Mouse (Mus musculus) hindbrain, embryonic 14.5 days (tissue): Measurements from ENCODE around the gene Adgrv1. TPM values are rescaled to one million over a fixed set of nuclear protein-coding genes. Genes with fewer than 3 reads are reported as not detected.

ENCODE experiments used
- ATAC-seq: fragments of 200-750 bp; cut with Nextera tagmentation; 2 replicates; pipeline ENCODE4 v1.8.0; 2017; ENCODE audit warnings: moderate number of reproducible peaks, mild to moderate bottlenecking, moderate TSS enrichment, moderate library complexity; ENCODE audit not compliant: low FRiP score
- DNase-seq: peaks from one replicate; pipeline ENCODE4 v3.0.0-alpha.2; 2015; ENCODE audit warnings: low spot score
- H3K27ac ChIP-seq: fragments of 300-500 bp; sonication (generic); 2 replicates; pipeline ENCODE4 v1.5.1; 2014; ENCODE audit warnings: mild to moderate bottlenecking, moderate library complexity
- H3K27me3 ChIP-seq: fragments of 300-500 bp; sonication (generic); 2 replicates; pipeline ENCODE4 v1.6.1; 2014; ENCODE audit warnings: mild to moderate bottlenecking, low read length, mixed read lengths; ENCODE audit not compliant: control insufficient read depth, insufficient read depth
- H3K36me3 ChIP-seq: fragments of 300-500 bp; sonication (generic); replicated peaks from 2 replicates; pipeline ENCODE4 v1.6.1; 2014; ENCODE audit not compliant: control insufficient read depth, insufficient read depth
- H3K4me1 ChIP-seq: fragments of 300-500 bp; sonication (generic); replicated peaks from 2 replicates; pipeline ENCODE4 v1.6.1; 2014; ENCODE audit warnings: antibody characterized with exemption, low read length, mixed read lengths; ENCODE audit not compliant: control insufficient read depth, insufficient read depth
- H3K4me2 ChIP-seq: fragments of 300-500 bp; sonication (generic); replicated peaks from 2 replicates; pipeline ENCODE4 v1.6.1; 2014; ENCODE audit warnings: mild to moderate bottlenecking, moderate library complexity
- H3K4me3 ChIP-seq: fragments of 300-500 bp; sonication (generic); replicated peaks from 2 replicates; pipeline ENCODE4 v1.5.1; 2014; ENCODE audit warnings: mild to moderate bottlenecking, low read length
- H3K9ac ChIP-seq: fragments of 300-500 bp; sonication (generic); 2 replicates; pipeline ENCODE4 v1.6.1; 2014
- H3K9me3 ChIP-seq: fragments of 300-500 bp; sonication (generic); 2 replicates; pipeline ENCODE4 v1.6.1; 2016; ENCODE audit warnings: low read length; ENCODE audit not compliant: control insufficient read depth
- WGBS: fragments of 180-500 bp; shearing (Covaris S2); extraction: QIAGEN DNeasy Blood & Tissue Kit; methylation state at CpG from one replicate; pipeline ENCODE4 v1.1.7; 2014; 5-methylcytosine and 5-hydroxymethylcytosine counted together
- polyA plus RNA-seq: library from polyadenylated mRNA; unstranded; fragments of >200 nt; fragmentation: Nextera tagmentation; extraction: Ambion mirVana; gene quantifications from 2 replicates; pipeline ENCODE4 v1.2.1, GENCODE M21; 2014

Gene Adgrv1
- polyA plus RNA-seq, 1 experiment from 2014 or later: 13.2 TPM

- WGBS: 79% methylated on average over 7 of the region's 7 CpGs
- no peaks in the 10 kb centered on the region for H3K36me3 ChIP-seq
Measured at GRCm38 (mm10) chr13:81449198-81449597, 183.8 kb downstream of the Adgrv1 start.

GRCm38 (mm10) chr13:81441412-81441811 is 191.5 kb downstream of the Adgrv1 start:
- Histone ChIP-seq H3K9ac (no peak overlapping the region), H3K36me3 (no peaks in the 10 kb centered on the region), H3K27me3 (no peaks in the 10 kb centered on the region), H3K27ac (no peak overlapping the region), H3K9me3 (no peaks in the 10 kb centered on the region), H3K4me1 (no peaks in the 10 kb centered on the region), H3K4me2 (no peak overlapping the region), H3K4me3 (no peak overlapping the region)
- DNase-seq: no peak
- ATAC-seq: no peak
- 88% methylated on average over 3 of the region's 3 CpGs for WGBS

More at GRCm38 (mm10) chr13:81449198-81449597, 183.8 kb downstream of the Adgrv1 start:
- no peaks in the 10 kb centered on the region for H3K27me3 ChIP-seq
- no peak overlapping the region for H3K27ac ChIP-seq
- no peak for ATAC-seq
- DNase-seq: no peak
- no peak overlapping the region for H3K4me2 ChIP-seq
- no peak overlapping the region for H3K9ac ChIP-seq
- no peaks in the 10 kb centered on the region for H3K4me1 ChIP-seq
- H3K4me3 ChIP-seq: no peak overlapping the region
- no peaks in the 10 kb centered on the region for H3K9me3 ChIP-seq

- peak; percentile 66; the same call in 1 of the 2 replicates for ATAC-seq
- Histone ChIP-seq H3K9me3 (no peaks in the 10 kb centered on the region), H3K4me1 (no peaks in the 10 kb centered on the region), H3K27me3 (no peaks in the 10 kb centered on the region), H3K9ac (no peak overlapping the region), H3K4me2 (no peak overlapping the region), H3K4me3 (no peak overlapping the region), H3K36me3 (no peaks in the 10 kb centered on the region), H3K27ac (no peak overlapping the region)
- DNase-seq: peak; percentile 93
- WGBS: 53% methylated on average over 12 of the region's 12 CpGs
Measured at GRCm38 (mm10) chr13:81439390-81440025, 193.4 kb downstream of the Adgrv1 start.

GRCm38 (mm10) chr13:81437088-81437487 is 195.9 kb downstream of the Adgrv1 start:
- no peak overlapping the region for H3K4me3 ChIP-seq
- no peaks in the 10 kb centered on the region for H3K27me3 ChIP-seq
- H3K9me3 ChIP-seq: no peaks in the 10 kb centered on the region
- WGBS: 82% methylated on average over 8 of the region's 8 CpGs
- no peak for DNase-seq
- H3K4me1 ChIP-seq: no peaks in the 10 kb centered on the region
- ATAC-seq: no peak
- H3K4me2 ChIP-seq: no peak overlapping the region
- H3K36me3 ChIP-seq: no peaks in the 10 kb centered on the region
- H3K9ac ChIP-seq: no peak overlapping the region
- H3K27ac ChIP-seq: no peak overlapping the region

- Histone ChIP-seq H3K27me3 (no peaks in the 10 kb centered on the region), H3K9me3 (no peaks in the 10 kb centered on the region), H3K36me3 (no peaks in the 10 kb centered on the region), H3K9ac (no peak overlapping the region), H3K4me1 (no peaks in the 10 kb centered on the region), H3K4me2 (no peak overlapping the region), H3K27ac (no peak overlapping the region), H3K4me3 (no peak overlapping the region)
- ATAC-seq (peak; percentile 51; the same call in 1 of the 2 replicates), DNase-seq (peak; percentile 85)
- WGBS: 79% methylated on average over 15 of the region's 15 CpGs
Measured at GRCm38 (mm10) chr13:81426896-81427755, 205.8 kb downstream of the Adgrv1 start.

GRCm38 (mm10) chr13:81425111-81425510 is 207.8 kb downstream of the Adgrv1 start:
- no peaks in the 10 kb centered on the region for H3K27me3 ChIP-seq

GRCm38 (mm10) chr13:81424002-81424401 is 209.0 kb downstream of the Adgrv1 start:
- Histone ChIP-seq H3K9me3 (no peaks in the 10 kb centered on the region), H3K27ac (no peak overlapping the region), H3K4me1 (no peaks in the 10 kb centered on the region), H3K4me2 (no peak overlapping the region), H3K9ac (no peak overlapping the region), H3K27me3 (no peaks in the 10 kb centered on the region), H3K36me3 (no peaks in the 10 kb centered on the region), H3K4me3 (no peak overlapping the region)
- no peak for DNase-seq
- WGBS: 70% methylated on average over 4 of the region's 4 CpGs
- ATAC-seq: no peak

More at GRCm38 (mm10) chr13:81425111-81425510, 207.8 kb downstream of the Adgrv1 start:
- Histone ChIP-seq H3K9ac (no peak overlapping the region), H3K4me2 (no peak overlapping the region), H3K9me3 (no peaks in the 10 kb centered on the region), H3K4me3 (no peak overlapping the region), H3K36me3 (no peaks in the 10 kb centered on the region), H3K27ac (no peak overlapping the region), H3K4me1 (no peaks in the 10 kb centered on the region)
- ATAC-seq (no peak), DNase-seq (no peak)
- WGBS: 70% methylated on average over 6 of the region's 6 CpGs

- H3K4me3 ChIP-seq: no peak overlapping the region
- H3K27me3 ChIP-seq: no peaks in the 10 kb centered on the region
- no peak overlapping the region for H3K27ac ChIP-seq
- no peaks in the 10 kb centered on the region for H3K4me1 ChIP-seq
- no peak overlapping the region for H3K9ac ChIP-seq
- H3K36me3 ChIP-seq: no peaks in the 10 kb centered on the region
- 90% methylated on average over 1 of the region's 1 CpGs for WGBS
- H3K4me2 ChIP-seq: no peak overlapping the region
- DNase-seq: no peak
- no peaks in the 10 kb centered on the region for H3K9me3 ChIP-seq
- ATAC-seq: no peak
Measured at GRCm38 (mm10) chr13:81407881-81408460, 225.0 kb downstream of the Adgrv1 start.

GRCm38 (mm10) chr13:81402826-81403225 is 230.1 kb downstream of the Adgrv1 start:
- Histone ChIP-seq H3K9me3 (no peaks in the 10 kb centered on the region), H3K9ac (no peak overlapping the region), H3K4me3 (no peak overlapping the region), H3K27me3 (no peaks in the 10 kb centered on the region), H3K27ac (no peak overlapping the region), H3K36me3 (no peaks in the 10 kb centered on the region), H3K4me2 (no peak overlapping the region), H3K4me1 (no peaks in the 10 kb centered on the region)
- ATAC-seq (no peak), DNase-seq (no peak)
- 93% methylated on average over 3 of the region's 3 CpGs for WGBS
